In the genomic region with DNA sequence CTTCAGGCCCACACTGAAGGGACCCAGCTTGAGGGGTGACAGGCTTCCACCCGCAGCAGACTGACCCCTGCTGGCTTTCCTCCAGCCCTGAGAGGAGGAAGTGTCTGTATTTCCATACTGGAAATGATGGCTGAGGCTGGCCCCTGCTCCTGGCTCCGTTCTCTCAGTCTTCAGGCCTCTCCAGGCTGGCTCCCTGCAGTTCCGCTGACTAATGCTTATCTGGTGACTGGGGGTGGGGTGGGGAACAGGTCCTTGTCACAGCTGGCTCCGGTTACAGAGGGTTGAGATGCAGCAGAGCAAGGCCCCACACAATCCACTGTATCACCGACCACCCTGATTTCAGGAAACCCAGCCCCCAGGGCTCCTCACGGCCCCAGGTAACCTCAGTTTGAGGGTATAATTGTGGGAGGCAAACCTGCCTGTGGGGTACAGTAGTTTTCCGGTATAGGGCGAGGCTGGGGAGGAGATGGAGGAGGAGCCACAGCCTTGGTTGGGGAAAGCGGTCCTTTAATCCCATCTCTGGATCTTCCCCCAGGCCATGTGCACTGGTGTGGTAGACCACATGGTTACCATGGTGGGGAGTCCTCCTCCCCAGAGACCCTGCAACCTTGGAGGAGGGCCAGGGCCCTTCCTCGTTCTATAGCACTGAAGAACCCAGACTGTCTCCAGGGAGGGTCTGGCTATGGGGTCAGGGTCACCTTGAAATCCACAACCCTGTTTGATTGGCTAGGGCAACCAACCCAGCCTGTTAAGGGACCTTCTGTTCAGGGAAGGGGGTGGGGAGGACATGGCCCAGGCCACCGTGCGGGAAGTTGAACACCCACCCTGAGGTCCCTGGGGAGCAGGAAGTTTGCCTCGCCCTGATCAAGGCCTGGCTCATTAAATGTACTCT, we compare ENCODE assay signal across 8 mouse cellular contexts.
DNase-seq lines count a peak whose midpoint lies in the region; ATAC-seq and TF ChIP-seq lines count a peak whose summit lies in the region.

No protein-coding gene starts in this region.

- peak overlapping the region; percentile 42 for H3K27ac ChIP-seq in liver, embryonic 12.5 days
- H3K27ac ChIP-seq in olfactory bulb, adult 2 months (ENCODE audit: insufficient read depth, low read depth, low read length): peak overlapping the region; percentile 8; the same call in 1 of the 2 replicates

- peak overlapping the region; percentile 15; the same call in 1 of the 2 replicates for H3K4me3 ChIP-seq in liver, embryonic 12.5 days
- no peak overlapping the region; the same call in 1 of the 2 replicates for H3K4me3 ChIP-seq in olfactory bulb, adult 2 months (ENCODE audit: insufficient read depth, low read depth, low read length)

- TF ChIP-seq CTCF in olfactory bulb, adult 2 months (IDR thresholded peaks at IDR 0.05; ENCODE audit: insufficient read depth, low read depth, low read length): no peak

- ATAC-seq in hematopoietic stem cell, adult 5-6 weeks (replicated peaks in 1 of 2; ENCODE audit: insufficient read depth in 1 of 2, low FRiP score in 2 of 2, low TSS enrichment in 1 of 2, low read depth in 1 of 2, poor library complexity in 2 of 2, severe bottlenecking in 2 of 2): peak; percentile 30 to 43; a peak in 1 of 4 replicates
- ATAC-seq in liver, embryonic 12.5 days: peak; percentile 80

- H3K4me2 ChIP-seq in liver, embryonic 12.5 days: peak overlapping the region; percentile 54

- TF ChIP-seq POLR2A in olfactory bulb, adult 2 months (IDR thresholded peaks at IDR 0.05; ENCODE audit: insufficient read depth, low read depth, low read length): no peak

- no peak overlapping the region; the same call in 1 of the 2 replicates for H3K9ac ChIP-seq in liver, embryonic 12.5 days

- 17% methylated on average over 13 of the region's 13 CpGs for WGBS in liver, embryonic 12.5 days (ENCODE audit: insufficient replicate concordance)
- WGBS in olfactory bulb, adult 2 months: 48% methylated on average over 13 of the region's 13 CpGs

- DNase-seq in urinary bladder, postnatal 14 days (ENCODE audit: low spot score): peak; percentile 63
- no peak for DNase-seq in urinary bladder, adult 18-20 months (ENCODE audit: low spot score in 2 of 2)
- peak; percentile 66 for DNase-seq in embryo, embryonic 10.5 days (ENCODE audit: low spot score)
- no peak for DNase-seq in cerebellum, adult 11-12 months
- no peak for DNase-seq in urinary bladder, adult 2 months (ENCODE audit: low spot score)

- H3K27me3 ChIP-seq in liver, embryonic 12.5 days (replicated peaks): 0 out of 2 replicates have a peak, but pooled peaks cover 4% of the 10 kb centered on the region

- H3K36me3 ChIP-seq in liver, embryonic 12.5 days: no peaks in the 10 kb centered on the region

- H3K4me1 ChIP-seq in liver, embryonic 12.5 days: peaks cover 66% of the 10 kb centered on the region
- H3K4me1 ChIP-seq in olfactory bulb, adult 2 months (ENCODE audit: control insufficient read depth, insufficient read depth, low read length): peaks cover 64% of the 10 kb centered on the region

- no peaks in the 10 kb centered on the region for H3K9me3 ChIP-seq in liver, embryonic 12.5 days (replicated peaks)

Comparison
In these comparisons a context has a peak if more than half of its experiments do, and no peak if none do; other contexts are left out.
1. DNase-seq: peak in urinary bladder, postnatal 14 days (single experiment) and embryo, embryonic 10.5 days (single experiment); none in urinary bladder, adult 18-20 months (0 of 2), cerebellum, adult 11-12 months (single experiment) and urinary bladder, adult 2 months (single experiment).